Mouse (Mus musculus) lung, postnatal 0 days (tissue): ENCODE measurements around the gene Lhfp.

Experiments used
- CTCF ChIP-seq: IDR thresholded peaks from 2 replicates; pipeline ENCODE4 v1.5.1; 2016; ENCODE audit warnings: antibody characterized with exemption, mild to moderate bottlenecking
- EP300 ChIP-seq: IDR thresholded peaks from 2 replicates; pipeline ENCODE4 v1.6.1; 2016; ENCODE audit warnings: antibody characterized with exemption, mild to moderate bottlenecking, control low read depth

DNA sequence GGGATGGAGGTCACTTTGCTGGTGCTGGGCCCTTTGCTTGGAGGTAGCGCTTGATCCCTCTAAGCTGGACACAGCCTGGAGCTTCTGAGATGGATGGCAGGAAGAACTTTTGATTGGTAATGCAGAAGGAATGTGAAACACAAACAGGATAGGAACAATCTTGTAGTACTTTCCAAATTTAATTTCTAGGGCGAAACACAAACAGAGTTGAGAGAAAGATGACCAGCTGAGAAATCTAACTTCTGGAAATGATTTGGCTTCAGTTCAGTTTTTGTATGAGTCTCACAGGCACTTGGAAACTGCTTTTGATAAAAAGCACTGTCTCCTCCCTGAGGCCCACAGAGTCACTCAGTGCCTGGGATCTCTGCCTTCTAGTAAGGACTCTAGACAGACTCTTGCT lies 18.6 kb downstream of the Lhfp start:
- TF ChIP-seq CTCF = no peak
- peak; percentile 71 for TF ChIP-seq EP300
